Mouse (Mus musculus) embryo, embryonic 10.5 days (tissue): Measurements from ENCODE around the gene Sema6d.

Experiments
- DNase-seq: peaks from one replicate; pipeline ENCODE4 v3.0.0-alpha.2; 2015; ENCODE audit warnings: low spot score

The Sema6d gene

GRCm38 (mm10) chr2:124470346-124471042 lies 380.7 kb downstream of the Sema6d start:
- DNase-seq, result no peak

- DNase-seq, result no peak
Observed at GRCm38 (mm10) chr2:124472674-124473507, 383.1 kb downstream of the Sema6d start.

GRCm38 (mm10) chr2:124477904-124478303 lies 388.1 kb downstream of the Sema6d start:
- no peak for DNase-seq

- DNase-seq, result no peak
Observed at GRCm38 (mm10) chr2:124478526-124478925, 388.8 kb downstream of the Sema6d start.

- no peak for DNase-seq
Observed at GRCm38 (mm10) chr2:124485761-124486160, 396.0 kb downstream of the Sema6d start.

- no peak for DNase-seq
Observed at GRCm38 (mm10) chr2:124490010-124490801, 400.4 kb downstream of the Sema6d start.

GRCm38 (mm10) chr2:124495751-124496150 lies 406.0 kb downstream of the Sema6d start:
- DNase-seq, result no peak

GRCm38 (mm10) chr2:124499670-124500069 lies 409.9 kb downstream of the Sema6d start:
- DNase-seq, result no peak

- DNase-seq, result peak; percentile 86
Observed at GRCm38 (mm10) chr2:124505784-124506489, 416.2 kb downstream of the Sema6d start.

- no peak for DNase-seq
Observed at GRCm38 (mm10) chr2:124507804-124508203, 418.0 kb downstream of the Sema6d start.

- no peak for DNase-seq
Observed at GRCm38 (mm10) chr2:124509479-124509878, 419.7 kb downstream of the Sema6d start.

GRCm38 (mm10) chr2:124511826-124512225 lies 422.1 kb downstream of the Sema6d start:
- no peak for DNase-seq

GRCm38 (mm10) chr2:124522426-124522825 lies 432.7 kb downstream of the Sema6d start:
- DNase-seq, result no peak

- no peak for DNase-seq
Observed at GRCm38 (mm10) chr2:124523667-124524066, 433.9 kb downstream of the Sema6d start.

- DNase-seq, result no peak
Observed at GRCm38 (mm10) chr2:124524167-124524566, 434.4 kb downstream of the Sema6d start.

GRCm38 (mm10) chr2:124527641-124528040 lies 437.9 kb downstream of the Sema6d start:
- no peak for DNase-seq

GRCm38 (mm10) chr2:124530441-124530840 lies 440.7 kb downstream of the Sema6d start:
- DNase-seq, result no peak

GRCm38 (mm10) chr2:124531062-124531461 lies 441.3 kb downstream of the Sema6d start:
- no peak for DNase-seq

GRCm38 (mm10) chr2:124532906-124533305 lies 443.1 kb downstream of the Sema6d start:
- no peak for DNase-seq

- no peak for DNase-seq
Observed at GRCm38 (mm10) chr2:124533602-124534001, 443.8 kb downstream of the Sema6d start.

- DNase-seq, result no peak
Observed at GRCm38 (mm10) chr2:124550315-124550714, 460.5 kb downstream of the Sema6d start.
